Mouse (Mus musculus): ENCODE data around the gene Gm37240.

GRCm38 (mm10) chr3:84708469-84708868, 1178.8 kb downstream of the Gm37240 start:
- TF ChIP-seq CTCF (IDR thresholded peaks at IDR 0.05; ENCODE audit: control insufficient read depth, insufficient read depth, low read length), result no peak
- no peak for TF ChIP-seq POLR2A (IDR thresholded peaks at IDR 0.05; ENCODE audit: borderline replicate concordance, control insufficient read depth, low read depth, low read length)
